Mouse (Mus musculus): Measurements from ENCODE around the gene Dennd1b.

GRCm38 (mm10) chr1:139021298-139021697 lies 58.1 kb downstream of the Dennd1b start:
- TF ChIP-seq CTCF (IDR thresholded peaks at IDR 0.05; ENCODE audit: low read depth) (no peak), EP300 (IDR thresholded peaks at IDR 0.05; ENCODE audit: low read depth) (no peak)

Measured in liver, embryonic 14.5 days (tissue).